Mouse (Mus musculus) retina, adult 2 months (tissue): ENCODE measurements around the gene Insr.
"Not testable (repeated sequence)": the region's sequence is repeated elsewhere in the genome, so short reads cannot be mapped to it uniquely, and the experiment has no call there.

Experiments used
- DNase-seq: peaks from one replicate; pipeline ENCODE4 v3.0.0-alpha.2; 2012; ENCODE audit warnings: low read depth, low spot score

Gene Insr

GRCm38 (mm10) chr8:3278934-3279720 is at the start of gene Insr:
TSS of gene Insr (minus strand) at chr8:3279617.
- peak; percentile 87 for DNase-seq

GRCm38 (mm10) chr8:3327538-3328245 is 48.3 kb upstream of the Insr start:
- DNase-seq = no peak

GRCm38 (mm10) chr8:3327056-3327455 is 47.6 kb upstream of the Insr start:
- DNase-seq = no peak

GRCm38 (mm10) chr8:3324253-3324652 is 44.8 kb upstream of the Insr start:
- no peak for DNase-seq

- not testable (repeated sequence) for DNase-seq
Measured at GRCm38 (mm10) chr8:3319267-3319666, 39.9 kb upstream of the Insr start.

GRCm38 (mm10) chr8:3316585-3316984 is 37.2 kb upstream of the Insr start:
- no peak for DNase-seq

GRCm38 (mm10) chr8:3314345-3314744 is 34.9 kb upstream of the Insr start:
- no peak for DNase-seq

GRCm38 (mm10) chr8:3313843-3314242 is 34.4 kb upstream of the Insr start:
- DNase-seq = no peak

- DNase-seq = not testable (repeated sequence)
Measured at GRCm38 (mm10) chr8:3313417-3313816, 34.0 kb upstream of the Insr start.

GRCm38 (mm10) chr8:3311482-3311881 is 32.1 kb upstream of the Insr start:
- no peak for DNase-seq

- no peak for DNase-seq
Measured at GRCm38 (mm10) chr8:3309636-3310035, 30.2 kb upstream of the Insr start.

- DNase-seq = not testable (repeated sequence)
Measured at GRCm38 (mm10) chr8:3308205-3308800, 28.9 kb upstream of the Insr start.

- no peak for DNase-seq
Measured at GRCm38 (mm10) chr8:3302131-3302530, 22.7 kb upstream of the Insr start.

- DNase-seq = no peak
Measured at GRCm38 (mm10) chr8:3299322-3299721, 19.9 kb upstream of the Insr start.

- DNase-seq = no peak
Measured at GRCm38 (mm10) chr8:3285824-3286223, 6.4 kb upstream of the Insr start.

- DNase-seq = no peak
Measured at GRCm38 (mm10) chr8:3284656-3285055, 5.2 kb upstream of the Insr start.

- no peak for DNase-seq
Measured at GRCm38 (mm10) chr8:3281296-3281695, 1.9 kb upstream of the Insr start.

GRCm38 (mm10) chr8:3280266-3280910 is 971 bp upstream of the Insr start:
- DNase-seq = no peak

- DNase-seq = no peak
Measured at GRCm38 (mm10) chr8:3279721-3280077, 282 bp upstream of the Insr start.

GRCm38 (mm10) chr8:3278181-3278820 is 1.1 kb downstream of the Insr start:
- no peak for DNase-seq

GRCm38 (mm10) chr8:3277266-3277665 is 2.2 kb downstream of the Insr start:
- DNase-seq = no peak

GRCm38 (mm10) chr8:3276009-3276408 is 3.4 kb downstream of the Insr start:
- no peak for DNase-seq
